Mouse (Mus musculus) kidney, embryonic 16.5 days (tissue): ENCODE data around the gene Troap. TPM values are rescaled to one million over a fixed set of nuclear protein-coding genes. Genes with fewer than 3 reads are reported as not detected.

Source experiments
- ATAC-seq: fragments of 200-750 bp; cut with Nextera tagmentation; 2 replicates; pipeline ENCODE4 v1.8.0; 2017; ENCODE audit warnings: moderate TSS enrichment; ENCODE audit not compliant: low FRiP score, low TSS enrichment
- H3K27ac ChIP-seq: fragments of 300-500 bp; sonication (generic); 2 replicates; pipeline ENCODE4 v1.5.1; 2014; ENCODE audit warnings: low read length
- H3K27me3 ChIP-seq: fragments of 300-500 bp; sonication (generic); 2 replicates; pipeline ENCODE4 v1.6.1; 2014; ENCODE audit warnings: low read length, control low read depth, mixed read lengths; ENCODE audit not compliant: insufficient read depth
- H3K36me3 ChIP-seq: fragments of 300-500 bp; sonication (generic); 2 replicates; pipeline ENCODE4 v1.6.1; 2014; ENCODE audit warnings: low read length, control low read depth, mixed read lengths; ENCODE audit not compliant: insufficient read depth
- H3K4me1 ChIP-seq: fragments of 300-500 bp; sonication (generic); 2 replicates; pipeline ENCODE4 v1.6.1; 2014; ENCODE audit warnings: low read length, control low read depth, mixed read lengths; ENCODE audit not compliant: insufficient read depth
- H3K4me2 ChIP-seq: fragments of 300-500 bp; sonication (generic); replicated peaks from 2 replicates; pipeline ENCODE4 v1.6.1; 2014; ENCODE audit warnings: low read depth, low read length
- H3K4me3 ChIP-seq: fragments of 300-500 bp; sonication (generic); 2 replicates; pipeline ENCODE4 v1.5.1; 2014; ENCODE audit warnings: mild to moderate bottlenecking, low read length
- H3K9ac ChIP-seq: fragments of 300-500 bp; sonication (generic); replicated peaks from 2 replicates; pipeline ENCODE4 v1.6.1; 2014; ENCODE audit warnings: low read length
- H3K9me3 ChIP-seq: fragments of 300-500 bp; sonication (generic); 2 replicates; pipeline ENCODE4 v1.6.1; 2016; ENCODE audit warnings: low read length, control low read depth
- WGBS: fragments of 180-500 bp; shearing (Covaris S2); extraction: QIAGEN DNeasy Blood & Tissue Kit; methylation state at CpG from one replicate; pipeline ENCODE4 v1.1.7; 2014; 5-methylcytosine and 5-hydroxymethylcytosine counted together
- polyA plus RNA-seq: library from polyadenylated mRNA; unstranded; fragments of >200 nt; fragmentation: Nextera tagmentation; extraction: Ambion mirVana; gene quantifications from 2 replicates; pipeline ENCODE4 v1.2.1, GENCODE M21; 2015

The Troap gene
- polyA plus RNA-seq, 1 experiment from 2014 or later = 35.8 TPM

GRCm38 (mm10) chr15:99094631-99095270 lies 20.4 kb downstream of the Troap start:
- H3K4me3 ChIP-seq = peak overlapping the region; percentile 19
- H3K4me1 ChIP-seq = peaks cover 57% of the 10 kb centered on the region
- under 1% methylated on average over 27 of the region's 27 CpGs for WGBS
- peak overlapping the region; percentile 39 for H3K4me2 ChIP-seq
- no peak overlapping the region for H3K9ac ChIP-seq
- ATAC-seq = peak; percentile 43; the same call in 1 of the 2 replicates
- no peaks in the 10 kb centered on the region for H3K36me3 ChIP-seq
- H3K9me3 ChIP-seq = no peaks in the 10 kb centered on the region
- peaks cover 72% of the 10 kb centered on the region for H3K27me3 ChIP-seq
- peak overlapping the region; percentile 54 for H3K27ac ChIP-seq

GRCm38 (mm10) chr15:99095356-99095755 lies 21.0 kb downstream of the Troap start:
- peak overlapping the region; percentile 75; the same call in 1 of the 2 replicates for H3K27ac ChIP-seq

DNA sequence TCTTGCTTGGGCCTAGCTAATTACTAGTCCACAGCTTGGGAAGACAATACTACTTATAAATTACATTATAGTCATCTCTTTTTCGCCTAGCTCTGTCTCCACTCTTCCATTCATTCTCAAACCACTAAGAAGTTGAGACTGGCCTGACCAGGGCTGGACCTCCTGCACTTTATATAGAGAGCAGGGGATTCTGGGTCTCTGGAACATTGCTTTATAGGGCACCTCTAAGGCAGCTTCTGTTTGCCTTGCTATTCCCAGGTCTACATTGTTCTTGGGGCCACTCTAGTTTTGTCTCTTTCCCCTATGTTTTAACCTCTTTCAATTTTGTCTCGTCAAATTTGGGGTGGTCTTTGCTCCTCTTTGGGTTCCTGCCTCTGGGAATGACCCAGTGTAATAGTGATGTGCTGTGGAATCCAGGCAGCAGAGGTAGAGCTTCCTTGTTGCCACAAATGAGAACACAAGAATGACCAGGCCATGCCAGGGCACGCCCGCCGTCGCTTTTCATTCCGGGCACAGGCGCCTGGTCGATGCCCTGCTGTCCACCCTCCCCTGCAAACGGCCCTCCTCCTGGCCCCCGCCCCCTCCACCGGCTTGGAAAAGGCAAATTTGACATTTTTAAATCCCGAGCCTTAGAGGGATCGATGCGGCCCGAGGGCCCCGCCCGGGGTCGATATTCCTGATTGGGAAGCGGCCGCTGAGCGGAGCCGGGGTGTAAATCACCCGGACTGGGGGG lies 21.9 kb downstream of the Troap start:
- Histone ChIP-seq H3K9ac (peak overlapping the region; percentile 59), H3K9me3 (no peaks in the 10 kb centered on the region), H3K4me3 (peak overlapping the region; percentile 37), H3K4me1 (peaks cover 57% of the 10 kb centered on the region), H3K36me3 (no peaks in the 10 kb centered on the region), H3K27me3 (peaks cover 58% of the 10 kb centered on the region), H3K4me2 (peak overlapping the region; percentile 77), H3K27ac (peak overlapping the region; percentile 75; the same call in 1 of the 2 replicates)
- ATAC-seq = no peak
- WGBS = 4% methylated on average over 24 of the region's 24 CpGs

More at GRCm38 (mm10) chr15:99095356-99095755, 21.0 kb downstream of the Troap start:
- Histone ChIP-seq H3K9me3 (no peaks in the 10 kb centered on the region), H3K4me1 (peaks cover 57% of the 10 kb centered on the region), H3K36me3 (no peaks in the 10 kb centered on the region), H3K9ac (no peak overlapping the region), H3K4me2 (peak overlapping the region; percentile 39), H3K4me3 (peak overlapping the region; percentile 19; the same call in 1 of the 2 replicates), H3K27me3 (peaks cover 67% of the 10 kb centered on the region)
- WGBS = 10% methylated on average over 6 of the region's 6 CpGs
- no peak for ATAC-seq

GRCm38 (mm10) chr15:99096831-99097500 lies 22.6 kb downstream of the Troap start:
- Histone ChIP-seq H3K9ac (peak overlapping the region; percentile 59), H3K9me3 (no peaks in the 10 kb centered on the region), H3K4me1 (peaks cover 57% of the 10 kb centered on the region), H3K36me3 (no peaks in the 10 kb centered on the region), H3K4me2 (peak overlapping the region; percentile 77), H3K27me3 (peaks cover 53% of the 10 kb centered on the region), H3K27ac (peak overlapping the region; percentile 75), H3K4me3 (peak overlapping the region; percentile 37)
- 0% methylated on average over 52 of the region's 58 CpGs for WGBS
- peak; percentile 36 for ATAC-seq

GRCm38 (mm10) chr15:99097840-99098492 lies 23.6 kb downstream of the Troap start:
- ATAC-seq = no peak
- Histone ChIP-seq H3K36me3 (no peaks in the 10 kb centered on the region), H3K27ac (0 out of 2 replicates have a peak overlapping the region, but pooled peaks have one; percentile 37), H3K9me3 (no peaks in the 10 kb centered on the region), H3K27me3 (peaks cover 44% of the 10 kb centered on the region), H3K9ac (peak overlapping the region; percentile 56), H3K4me1 (peaks cover 56% of the 10 kb centered on the region), H3K4me3 (peak overlapping the region; percentile 37), H3K4me2 (peak overlapping the region; percentile 77)
- WGBS = under 1% methylated on average over 39 of the region's 39 CpGs

DNA sequence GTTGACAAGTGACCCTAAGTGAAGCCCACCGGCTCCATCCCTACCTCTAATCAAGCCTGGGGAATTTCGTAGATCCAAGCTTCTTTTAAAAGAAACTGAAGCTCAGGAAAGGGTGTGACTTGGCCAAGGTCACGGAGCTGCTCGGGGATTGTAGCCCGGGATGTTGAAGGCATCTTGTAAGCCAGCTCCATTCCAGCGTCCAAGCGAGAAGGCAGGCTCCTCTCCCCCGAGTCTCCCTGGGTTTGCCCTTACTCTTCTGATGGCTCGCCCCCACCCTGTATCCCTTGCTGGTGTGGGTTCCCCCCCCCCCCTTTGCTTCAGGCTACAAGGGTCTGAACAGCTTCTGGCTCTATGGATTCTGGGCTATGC lies 24.1 kb downstream of the Troap start:
- H3K4me1 ChIP-seq = peaks cover 51% of the 10 kb centered on the region
- no peak for ATAC-seq
- H3K4me3 ChIP-seq = peak overlapping the region; percentile 37
- peak overlapping the region; percentile 77 for H3K4me2 ChIP-seq
- H3K9me3 ChIP-seq = no peaks in the 10 kb centered on the region
- 2% methylated on average over 9 of the region's 9 CpGs for WGBS
- H3K27me3 ChIP-seq = peaks cover 42% of the 10 kb centered on the region
- H3K27ac ChIP-seq = no peak overlapping the region
- no peaks in the 10 kb centered on the region for H3K36me3 ChIP-seq
- H3K9ac ChIP-seq = peak overlapping the region; percentile 56

- peak overlapping the region; percentile 77 for H3K4me2 ChIP-seq
- no peaks in the 10 kb centered on the region for H3K36me3 ChIP-seq
- peaks cover 46% of the 10 kb centered on the region for H3K4me1 ChIP-seq
- H3K27me3 ChIP-seq = peaks cover 42% of the 10 kb centered on the region
- peak overlapping the region; percentile 46 for H3K9ac ChIP-seq
- H3K9me3 ChIP-seq = no peaks in the 10 kb centered on the region
- H3K4me3 ChIP-seq = peak overlapping the region; percentile 37
- 2% methylated on average over 15 of the region's 15 CpGs for WGBS
- peak; percentile 66 for ATAC-seq
- peak overlapping the region; percentile 32 for H3K27ac ChIP-seq
Observed at GRCm38 (mm10) chr15:99099139-99099556, 24.8 kb downstream of the Troap start.

- WGBS = 62% methylated on average over 3 of the region's 3 CpGs
- no peak overlapping the region for H3K4me3 ChIP-seq
- ATAC-seq = no peak
- peaks cover 40% of the 10 kb centered on the region for H3K4me1 ChIP-seq
- no peak overlapping the region for H3K9ac ChIP-seq
- peak overlapping the region; percentile 77; the same call in 1 of the 2 replicates for H3K4me2 ChIP-seq
- H3K9me3 ChIP-seq = no peaks in the 10 kb centered on the region
- no peak overlapping the region for H3K27ac ChIP-seq
- peaks cover 37% of the 10 kb centered on the region for H3K27me3 ChIP-seq
- H3K36me3 ChIP-seq = no peaks in the 10 kb centered on the region
Observed at GRCm38 (mm10) chr15:99099984-99100383, 25.6 kb downstream of the Troap start.

DNA sequence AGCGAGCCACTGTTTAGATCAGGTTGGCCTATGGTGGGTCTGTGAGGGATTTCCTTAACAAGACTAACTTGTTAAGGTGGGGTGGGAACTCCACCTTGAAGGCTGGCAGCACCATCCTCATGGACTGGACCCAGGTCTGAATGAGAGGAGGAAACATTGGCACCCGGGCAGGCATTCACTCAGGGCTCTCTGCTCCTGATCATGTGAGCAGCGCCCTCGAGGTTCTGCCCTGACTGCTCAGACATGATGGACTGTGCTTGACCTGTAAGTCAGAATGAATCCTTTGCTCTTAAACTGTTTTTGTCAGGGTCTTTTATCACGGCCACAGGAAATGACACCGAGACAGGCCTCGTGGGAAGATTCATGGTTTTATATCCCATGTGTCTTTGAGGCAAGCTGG lies 30.9 kb downstream of the Troap start:
- Histone ChIP-seq H3K27ac (no peak overlapping the region), H3K4me2 (no peak overlapping the region), H3K27me3 (no peaks in the 10 kb centered on the region), H3K9ac (no peak overlapping the region), H3K36me3 (no peaks in the 10 kb centered on the region), H3K9me3 (0 out of 2 replicates have a peak, but pooled peaks cover 4% of the 10 kb centered on the region), H3K4me1 (no peaks in the 10 kb centered on the region), H3K4me3 (no peak overlapping the region)
- no peak for ATAC-seq
- 34% methylated on average over 7 of the region's 7 CpGs for WGBS
